In the genomic region with DNA sequence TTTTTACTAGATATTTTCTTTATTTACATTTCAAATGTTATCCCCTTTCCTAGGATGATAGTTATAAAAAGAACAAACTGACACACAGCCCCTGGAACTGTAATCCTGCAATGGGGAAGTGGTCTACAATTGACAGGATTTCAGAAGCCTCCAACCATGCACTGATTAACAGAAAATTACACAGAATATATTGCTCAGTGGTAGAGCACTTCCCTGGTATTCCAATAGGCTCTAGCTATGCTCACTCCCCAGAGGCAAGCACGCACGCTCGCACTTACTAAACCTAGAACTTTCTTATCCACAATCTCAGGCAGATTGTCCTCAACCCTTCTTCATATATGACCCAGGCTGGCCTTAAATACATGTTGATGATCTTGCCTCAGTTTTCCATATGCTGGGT, we compare ENCODE assay signal across 9 mouse cellular contexts. TPM values are rescaled to one million over a fixed set of nuclear protein-coding genes. Genes with fewer than 3 reads are reported as not detected.
DNase-seq lines count a peak whose midpoint lies in the region; ATAC-seq and TF ChIP-seq lines count a peak whose summit lies in the region.
"Had no signal": no experiment of that assay in that cellular context is flagged by ENCODE, and none has a peak within 500 bp of the region (broad histone marks: within the 10 kb centered on the region; RNA-seq: fewer than 3 reads in every experiment).

No protein-coding gene starts in this region.

- peak overlapping the region; percentile 93; the same call in 1 of the 2 replicates for H3K9ac ChIP-seq in embryonic facial prominence, embryonic 11.5 days (replicated peaks; ENCODE audit: low read length)
- peak overlapping the region; percentile 75 for H3K9ac ChIP-seq in intestine, embryonic 14.5 days (ENCODE audit: low read length)
- H3K9ac ChIP-seq in neural tube, embryonic 12.5 days = peak overlapping the region; percentile 80

- H3K4me1 ChIP-seq in embryonic facial prominence, embryonic 11.5 days (ENCODE audit: control insufficient read depth, insufficient read depth, low read length) = no peaks in the 10 kb centered on the region
- no peaks in the 10 kb centered on the region; the same call in 1 of the 2 replicates for H3K4me1 ChIP-seq in intestine, embryonic 14.5 days (replicated peaks; ENCODE audit: control insufficient read depth, insufficient read depth, low read length)
- peaks cover 5% of the 10 kb centered on the region for H3K4me1 ChIP-seq in neural tube, embryonic 12.5 days

- peak overlapping the region; percentile 74 for H3K27ac ChIP-seq in left cerebral cortex, adult 2 months
- no peak overlapping the region for H3K27ac ChIP-seq in embryonic facial prominence, embryonic 11.5 days (replicated peaks; ENCODE audit: low read depth, low read length)
- peak overlapping the region; percentile 93 for H3K27ac ChIP-seq in intestine, embryonic 14.5 days (ENCODE audit: low read depth)
- H3K27ac ChIP-seq in neural tube, embryonic 12.5 days = no peak overlapping the region

- TF ChIP-seq CTCF in left cerebral cortex, adult 2 months (IDR thresholded peaks at IDR 0.05) = no peak; the same call in 1 of the 2 replicates

- DNase-seq in left cerebral cortex, adult 2 months (ENCODE audit: extremely low spot score in 1 of 2, low spot score in 2 of 2) = no peak
- DNase-seq in left cerebral cortex, postnatal 25 days (ENCODE audit: low spot score in 2 of 2) = no peak
- DNase-seq in embryonic facial prominence, embryonic 11.5 days (ENCODE audit: low spot score) = peak; percentile 5
- DNase-seq in intestine, embryonic 14.5 days (ENCODE audit: low spot score) = no peak
- DNase-seq in spleen, adult 18-20 months = no peak
- DNase-seq in spleen, postnatal 14 days (ENCODE audit: low spot score in 2 of 2) = no peak
- no peak for DNase-seq in lung, adult 18-20 months

- 59% methylated on average over 3 of the region's 3 CpGs for WGBS in embryonic facial prominence, embryonic 11.5 days
- WGBS in intestine, embryonic 14.5 days = 60% methylated on average over 3 of the region's 3 CpGs
- WGBS in neural tube, embryonic 12.5 days = 75% methylated on average over 3 of the region's 3 CpGs

- no peaks in the 10 kb centered on the region for H3K27me3 ChIP-seq in embryonic facial prominence, embryonic 11.5 days (ENCODE audit: control insufficient read depth, insufficient read depth, low read length)
- no peaks in the 10 kb centered on the region for H3K27me3 ChIP-seq in intestine, embryonic 14.5 days (replicated peaks; ENCODE audit: control insufficient read depth, insufficient read depth, low read length)
- H3K27me3 ChIP-seq in neural tube, embryonic 12.5 days (replicated peaks) = no peaks in the 10 kb centered on the region

- H3K4me3 ChIP-seq in left cerebral cortex, adult 2 months = peak overlapping the region; percentile 91
- peak overlapping the region; percentile 87 for H3K4me3 ChIP-seq in embryonic facial prominence, embryonic 11.5 days (ENCODE audit: low read depth, low read length)
- peak overlapping the region; percentile 66 for H3K4me3 ChIP-seq in intestine, embryonic 14.5 days (ENCODE audit: low read depth, low read length)
- peak overlapping the region; percentile 66 for H3K4me3 ChIP-seq in neural tube, embryonic 12.5 days

- intact Hi-C loops in left cerebral cortex, adult 2 months (cut with DNase I) = loop anchor here (5.0 to 10.0 kb wide), 3 partner anchors 164 to 801 kb away; partner anchors contain the start of genes Aaed1 and Zfp369
- intact Hi-C loops in left cerebral cortex, postnatal 25 days (cut with DNase I) = loop anchor here (5.0 kb wide), 2 partner anchors 666 to 746 kb away; no protein-coding TSS in a partner anchor

- H3K36me3 ChIP-seq in embryonic facial prominence, embryonic 11.5 days (replicated peaks; ENCODE audit: control insufficient read depth, insufficient read depth, low read depth, low read length) = no peaks in the 10 kb centered on the region
- H3K36me3 ChIP-seq in intestine, embryonic 14.5 days (ENCODE audit: control insufficient read depth, insufficient read depth, low read length) = no peaks in the 10 kb centered on the region
- H3K36me3 ChIP-seq in neural tube, embryonic 12.5 days = no peaks in the 10 kb centered on the region

- peak; percentile 55 for ATAC-seq in embryonic facial prominence, embryonic 11.5 days (replicated peaks; ENCODE audit: insufficient number of reproducible peaks, low FRiP score, low TSS enrichment, low read depth)
- ATAC-seq in intestine, embryonic 14.5 days (replicated peaks; ENCODE audit: low FRiP score, low TSS enrichment, low read depth) = peak; percentile 31; the same call in 1 of the 2 replicates
- ATAC-seq in neural tube, embryonic 12.5 days (ENCODE audit: low FRiP score, low read depth) = peak; percentile 49

- H3K4me2 ChIP-seq in embryonic facial prominence, embryonic 11.5 days (ENCODE audit: low read depth, low read length) = peak overlapping the region; percentile 62
- H3K4me2 ChIP-seq in intestine, embryonic 14.5 days (ENCODE audit: low read length) = peak overlapping the region; percentile 76
- H3K4me2 ChIP-seq in neural tube, embryonic 12.5 days (replicated peaks) = peak overlapping the region; percentile 78

- no peaks in the 10 kb centered on the region for H3K9me3 ChIP-seq in embryonic facial prominence, embryonic 11.5 days (replicated peaks; ENCODE audit: control insufficient read depth, low read length)
- no peaks in the 10 kb centered on the region for H3K9me3 ChIP-seq in intestine, embryonic 14.5 days (ENCODE audit: control insufficient read depth, low read length)
- H3K9me3 ChIP-seq in neural tube, embryonic 12.5 days = 0 out of 2 replicates have a peak, but pooled peaks cover 2% of the 10 kb centered on the region

RNA-seq across cellular contexts. Expression of gene Mfsd14b, which starts 0.5 kb away (rescaled TPM):
- 10 to 100 TPM; 42.9 to 46.9 TPM for total RNA-seq in left cerebral cortex, adult 2 months (2021)
- total RNA-seq in left cerebral cortex, postnatal 25 days (2021) = 10 to 100 TPM; 45.0 to 48.0 TPM
- 52.8 and 56.1 TPM in 2 replicates for polyA plus RNA-seq in embryonic facial prominence, embryonic 11.5 days (2014; fragmentation: Nextera tagmentation; extraction: Ambion mirVana)
- polyA plus RNA-seq in intestine, embryonic 14.5 days (2014; fragmentation: Nextera tagmentation; extraction: Ambion mirVana) = 55.6 and 56.7 TPM in 2 replicates
- 38.4 and 41.7 TPM in 2 replicates for polyA plus RNA-seq in neural tube, embryonic 12.5 days (2016; fragmentation: Nextera tagmentation; extraction: Ambion mirVana)

RNA-seq across cellular contexts. Expression of gene Olfr465-ps1, which starts 24.6 kb away (rescaled TPM):
- total RNA-seq in left cerebral cortex, adult 2 months (2021) = not detected
- total RNA-seq in left cerebral cortex, postnatal 25 days (2021) = not detected
- not detected in 2 replicates for polyA plus RNA-seq in embryonic facial prominence, embryonic 11.5 days (2014; fragmentation: Nextera tagmentation; extraction: Ambion mirVana)
- polyA plus RNA-seq in intestine, embryonic 14.5 days (2014; fragmentation: Nextera tagmentation; extraction: Ambion mirVana) = not detected in 2 replicates
- polyA plus RNA-seq in neural tube, embryonic 12.5 days (2016; fragmentation: Nextera tagmentation; extraction: Ambion mirVana) = not detected in 2 replicates
- polyA plus RNA-seq: spleen, adult 2 months had no signal

RNA-seq across cellular contexts. Expression of gene Olfr466, which starts 36.8 kb away (rescaled TPM):
- total RNA-seq in left cerebral cortex, adult 2 months (2021) = not detected
- total RNA-seq in left cerebral cortex, postnatal 25 days (2021) = not detected
- not detected in 2 replicates for polyA plus RNA-seq in embryonic facial prominence, embryonic 11.5 days (2014; fragmentation: Nextera tagmentation; extraction: Ambion mirVana)
- not detected in 2 replicates for polyA plus RNA-seq in intestine, embryonic 14.5 days (2014; fragmentation: Nextera tagmentation; extraction: Ambion mirVana)
- polyA plus RNA-seq in neural tube, embryonic 12.5 days (2016; fragmentation: Nextera tagmentation; extraction: Ambion mirVana) = not detected in 2 replicates
- polyA plus RNA-seq: spleen, adult 2 months had no signal

Comparison
In these comparisons a context has a peak if more than half of its experiments do, and no peak if none do; other contexts are left out.
1. H3K27ac ChIP-seq: peak in left cerebral cortex, adult 2 months (single experiment) and intestine, embryonic 14.5 days (single experiment); none in embryonic facial prominence, embryonic 11.5 days (single experiment) and neural tube, embryonic 12.5 days (single experiment).
2. Peak in every context shown above with its lines, with median percentiles within 50 percentile points of each other: H3K4me3 ChIP-seq, ATAC-seq, H3K4me2 ChIP-seq and H3K9ac ChIP-seq.